Mouse (Mus musculus): ENCODE measurements around the gene Mbnl1.

DNA sequence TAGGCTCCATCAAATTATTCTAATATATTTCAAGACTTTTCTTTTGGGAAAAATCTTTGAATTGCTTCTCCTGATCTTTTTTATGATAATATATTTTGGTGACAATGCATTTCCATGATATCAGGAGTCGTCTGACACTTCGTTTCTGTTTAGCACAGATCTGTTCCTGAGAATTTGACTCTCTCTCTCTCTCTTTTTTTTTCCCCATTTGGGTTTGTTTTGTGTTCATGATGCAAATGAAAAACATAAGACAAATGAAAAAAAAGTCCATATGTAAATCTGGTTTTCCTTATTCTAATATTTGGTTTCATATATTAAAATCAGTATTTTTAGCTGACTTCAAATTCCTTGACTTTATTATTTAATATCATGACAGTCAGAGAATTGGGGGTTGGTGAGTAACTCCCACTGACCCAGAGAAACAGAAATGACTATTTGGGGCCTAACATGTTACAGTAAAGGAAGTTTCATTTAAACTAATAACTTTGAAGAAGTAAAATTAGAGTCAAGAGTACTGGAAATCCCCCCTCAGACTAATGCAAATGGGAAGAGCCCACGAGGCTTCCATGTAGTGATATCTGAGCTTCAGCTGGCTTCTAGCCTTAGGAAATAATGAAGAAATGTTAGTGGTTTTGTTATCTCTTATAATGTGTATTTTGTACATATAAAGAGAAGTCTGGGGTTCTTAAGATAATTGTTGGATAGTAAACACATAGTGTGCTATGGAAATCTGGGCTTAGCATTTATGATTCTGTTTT is 65.8 kb downstream of the Mbnl1 start:
- TF ChIP-seq CTCF (IDR thresholded peaks at IDR 0.05) (no peak), EP300 (IDR thresholded peaks at IDR 0.05) (no peak)
